Mouse (Mus musculus) frontal cortex, postnatal 14 days (tissue): ENCODE data around the gene Taf1d.
A peak's percentile ranks its signal among the peaks of the same experiment; 100 is the strongest.
"Not testable (repeated sequence)": the region's sequence is repeated elsewhere in the genome, so short reads cannot be mapped to it uniquely, and the experiment has no call there.

Experiments used
- DNase-seq, 2 experiments: peaks; one replicate each; pipeline ENCODE4 v3.0.0; 2022; ENCODE audit warnings: low spot score in 2 of 2

Taf1d gene

DNA sequence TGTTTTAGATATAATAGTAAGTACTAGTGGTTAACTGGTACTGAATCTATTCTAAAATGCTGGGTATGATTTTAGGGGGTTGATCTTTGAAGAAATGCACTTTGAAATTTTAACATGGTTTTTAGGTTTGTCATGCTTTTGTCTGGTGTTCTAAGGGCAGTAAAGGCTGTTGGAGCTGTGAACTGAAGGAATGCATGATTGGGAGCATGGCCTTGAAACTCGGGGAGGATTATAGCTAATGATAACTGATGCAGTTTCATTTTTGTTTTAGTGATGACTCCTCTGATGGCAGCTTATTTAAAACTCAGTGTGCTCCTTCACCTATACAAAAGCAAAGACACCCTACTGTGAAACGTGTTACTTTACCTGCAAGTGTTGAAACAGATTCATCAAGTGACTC, 2.2 kb downstream of the Taf1d start:
- DNase-seq: no peak

GRCm38 (mm10) chr9:15309425-15309824, 3.4 kb downstream of the Taf1d start:
- DNase-seq: no peak

- no peak for DNase-seq
These were observed 4.2 kb downstream of the Taf1d start for GRCm38 (mm10) chr9:15310179-15310578.

- no peak for DNase-seq
These were observed 6.2 kb downstream of the Taf1d start for GRCm38 (mm10) chr9:15312054-15312735.

- DNase-seq: no peak
These were observed 7.6 kb downstream of the Taf1d start for GRCm38 (mm10) chr9:15313633-15314032.

GRCm38 (mm10) chr9:15314619-15315018, 8.6 kb downstream of the Taf1d start:
- no peak for DNase-seq

- not testable (repeated sequence) for DNase-seq
These were observed 10.3 kb downstream of the Taf1d start for GRCm38 (mm10) chr9:15316296-15316695.

GRCm38 (mm10) chr9:15317223-15318169, 11.5 kb downstream of the Taf1d start:
- DNase-seq: no peak

- DNase-seq: no peak
These were observed 12.2 kb downstream of the Taf1d start for GRCm38 (mm10) chr9:15318170-15318742.

DNA sequence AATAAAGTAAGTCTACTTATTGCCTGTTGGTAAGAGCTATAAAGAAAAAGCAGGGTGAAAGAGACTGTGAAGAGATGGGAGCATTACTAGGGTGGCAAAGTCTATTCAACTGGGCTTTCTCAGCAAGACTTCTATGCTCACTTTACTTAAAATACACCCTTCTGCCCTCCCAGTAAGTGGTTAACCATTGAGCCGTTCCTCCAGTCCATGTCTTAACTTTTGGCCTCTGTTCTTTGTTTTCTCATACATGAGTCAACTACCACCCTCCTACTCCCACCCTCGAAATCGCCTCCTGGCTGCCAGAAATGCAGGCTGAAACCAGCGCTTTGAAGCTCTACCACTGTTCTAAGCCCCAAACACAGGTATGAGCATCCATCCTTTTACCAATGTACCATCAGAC, 31.8 kb downstream of the Taf1d start:
- no peak for DNase-seq

GRCm38 (mm10) chr9:15349925-15350324, 43.9 kb downstream of the Taf1d start:
- DNase-seq: no peak

DNA sequence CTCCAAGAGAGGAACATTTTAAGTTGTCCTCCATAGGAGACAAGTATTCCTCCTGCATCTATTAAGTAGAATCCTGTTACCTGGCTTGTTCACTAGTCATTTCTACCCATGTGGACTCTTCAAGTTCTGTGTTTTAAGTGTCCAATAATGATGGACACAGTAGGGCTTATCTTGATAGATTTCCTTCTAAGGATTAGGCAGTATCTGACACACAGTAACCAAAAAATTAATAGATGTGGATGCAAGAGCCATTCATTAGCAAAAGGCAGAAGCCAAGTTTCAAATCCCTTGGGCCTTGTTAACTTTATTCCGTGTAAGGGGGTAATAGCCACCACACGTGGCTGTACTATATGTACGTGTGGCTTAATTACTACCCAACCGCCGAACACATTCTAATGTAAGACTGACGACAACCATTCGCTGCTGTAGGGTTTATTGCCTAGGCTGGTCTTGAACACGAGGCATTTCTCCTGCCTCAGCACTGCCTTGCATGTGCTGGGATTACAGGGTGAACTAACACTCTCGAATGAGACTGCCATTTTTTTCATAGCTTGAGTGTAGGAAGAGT, 51.0 kb downstream of the Taf1d start:
- no peak for DNase-seq

DNA sequence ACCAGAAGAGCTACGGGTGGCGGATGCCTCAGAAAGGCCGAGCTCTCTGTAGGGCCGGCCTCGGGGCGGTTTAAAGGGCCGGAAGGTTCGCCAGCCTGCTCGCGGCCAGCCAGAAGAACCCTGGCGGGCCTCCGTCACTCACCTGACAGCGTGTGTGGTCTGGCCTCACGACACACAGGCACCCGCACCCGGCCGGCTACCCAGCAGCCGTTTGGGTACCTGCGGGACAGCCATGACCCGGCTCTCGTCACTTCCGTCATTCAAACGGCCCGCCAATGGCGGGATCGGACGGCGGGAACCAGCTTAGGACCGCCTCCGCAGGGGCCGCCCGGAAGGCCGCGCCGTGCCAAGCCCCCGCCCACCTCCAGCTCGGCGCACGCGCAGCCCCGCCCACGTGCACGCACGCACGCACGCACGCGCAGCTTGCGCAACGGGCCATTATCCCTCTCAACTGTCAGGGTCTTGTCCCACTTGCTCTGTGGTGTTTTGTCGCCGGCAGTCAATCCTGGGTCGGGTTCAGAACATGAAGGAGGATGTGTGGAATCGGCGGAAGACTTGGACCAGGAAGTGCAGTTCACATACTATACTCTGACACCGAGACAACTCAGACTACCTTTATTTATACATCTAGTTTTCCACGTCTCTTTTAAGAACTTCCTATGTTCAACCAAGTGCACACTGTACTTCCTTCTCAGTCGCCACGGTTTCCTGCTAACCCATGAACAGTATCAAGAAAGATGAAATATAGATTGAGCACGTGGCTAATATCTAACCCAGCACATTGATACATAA, 51.7 kb downstream of the Taf1d start, which contains the start of gene Cep295:
TSS of gene Cep295 (minus strand) at position 305 of the 792 bp plus-strand sequence.
- peak; percentile 90 to 94 for DNase-seq

DNA sequence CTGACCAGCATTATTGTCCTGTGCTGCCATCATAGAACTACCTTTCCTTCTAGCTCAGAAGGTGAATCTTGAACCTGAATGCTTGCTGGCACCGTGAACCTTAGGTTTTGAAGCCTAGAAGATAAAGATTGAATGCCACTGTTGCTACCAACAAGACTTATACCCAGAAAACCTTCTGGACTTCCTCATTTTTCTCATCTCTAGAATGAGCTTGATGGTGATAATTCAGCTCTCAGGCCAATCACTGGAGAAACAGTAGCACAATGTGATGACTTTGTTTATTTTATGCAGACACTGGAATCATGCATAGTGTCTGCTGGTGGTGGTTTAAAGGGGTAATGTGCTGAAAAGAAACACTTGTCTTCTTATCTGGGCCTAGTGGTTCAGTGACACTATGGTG, 58.8 kb downstream of the Taf1d start:
- no peak for DNase-seq

DNA sequence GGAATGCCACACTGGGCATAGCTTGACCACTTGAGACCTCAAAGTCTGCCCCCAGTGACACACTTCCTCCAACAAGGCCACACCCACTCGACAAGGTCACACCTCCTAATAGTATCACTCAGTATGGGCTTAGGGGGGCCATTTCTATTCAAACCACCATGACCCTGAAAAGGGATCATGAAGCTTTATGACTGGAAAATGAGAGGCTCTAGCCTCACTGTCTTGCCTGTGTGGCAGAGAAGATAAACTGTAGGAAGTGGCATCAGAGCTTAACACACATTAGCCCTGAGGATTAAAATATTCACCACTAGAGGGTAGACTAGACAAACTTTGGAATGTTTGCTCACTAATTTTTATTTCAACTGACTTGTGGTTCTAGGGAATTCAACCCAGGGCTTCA, 59.8 kb downstream of the Taf1d start:
- no peak for DNase-seq

GRCm38 (mm10) chr9:15366260-15366659, 60.2 kb downstream of the Taf1d start:
- DNase-seq: no peak
